Mouse (Mus musculus): Measurements from ENCODE around the gene Dlk1. TPM values are rescaled to one million over a fixed set of nuclear protein-coding genes. Genes with fewer than 3 reads are reported as not detected.

Gene Dlk1
- polyA plus RNA-seq, 1 experiment from 2014 or later: 69.3 TPM

Other genes starting within 250 kb of the Dlk1 start
- gene Rtl1, start 147.5 kb downstream of the Dlk1 start, polyA plus RNA-seq (2015; fragmentation: Nextera tagmentation; extraction: Ambion mirVana): 0.99 and 1.5 TPM in 2 replicates